Mouse (Mus musculus) kidney, postnatal 36 days (tissue): ENCODE data around the gene Pacrg.

Experiments used
- DNase-seq, 2 experiments: peaks; one replicate each; pipeline ENCODE4 v3.0.0; 2021 to 2022; ENCODE audit warnings: mixed read lengths in 2 of 2

Pacrg gene

DNA sequence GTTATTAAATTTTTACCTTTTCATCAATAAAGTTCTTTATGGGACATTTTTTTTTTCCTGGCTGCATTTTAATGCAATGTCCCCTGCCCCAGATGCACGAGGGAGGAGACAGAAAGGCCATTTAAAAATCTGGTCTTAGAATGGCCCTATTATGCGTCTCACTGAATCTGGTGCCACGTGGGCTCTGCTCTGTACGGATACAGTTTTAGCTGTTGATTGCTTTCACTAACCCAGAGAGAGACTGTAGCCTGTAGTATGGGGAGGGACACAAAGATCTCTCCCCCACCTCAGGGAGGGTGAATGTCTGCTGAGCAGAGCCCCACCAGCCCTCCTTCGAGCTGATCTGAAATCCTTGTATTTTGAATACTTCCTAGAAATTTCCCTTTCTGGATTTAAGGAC is 441.2 kb downstream of the Pacrg start:
- DNase-seq: no peak

- DNase-seq: no peak
Observed at GRCm38 (mm10) chr17:10397924-10398627, 442.0 kb downstream of the Pacrg start.

DNA sequence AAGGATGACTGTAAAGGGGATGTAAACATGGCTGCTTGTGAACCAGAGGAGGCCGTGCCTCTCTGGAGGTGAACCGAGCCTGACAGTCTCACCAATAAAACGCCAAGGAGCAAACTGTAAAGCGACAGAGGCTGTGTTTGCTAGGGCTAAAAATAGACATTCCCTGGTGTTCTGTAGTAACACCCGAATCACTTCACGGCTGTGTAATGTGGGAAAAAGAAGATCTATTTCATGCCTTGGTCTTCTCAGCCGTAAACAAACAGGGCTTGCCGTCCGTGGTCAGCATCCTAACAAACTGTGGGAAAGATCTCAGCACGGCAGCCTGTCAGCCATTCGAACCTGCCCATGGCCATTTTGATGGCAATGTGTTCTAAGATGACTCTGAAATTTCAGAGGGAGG is 442.8 kb downstream of the Pacrg start:
- DNase-seq: no peak

DNA sequence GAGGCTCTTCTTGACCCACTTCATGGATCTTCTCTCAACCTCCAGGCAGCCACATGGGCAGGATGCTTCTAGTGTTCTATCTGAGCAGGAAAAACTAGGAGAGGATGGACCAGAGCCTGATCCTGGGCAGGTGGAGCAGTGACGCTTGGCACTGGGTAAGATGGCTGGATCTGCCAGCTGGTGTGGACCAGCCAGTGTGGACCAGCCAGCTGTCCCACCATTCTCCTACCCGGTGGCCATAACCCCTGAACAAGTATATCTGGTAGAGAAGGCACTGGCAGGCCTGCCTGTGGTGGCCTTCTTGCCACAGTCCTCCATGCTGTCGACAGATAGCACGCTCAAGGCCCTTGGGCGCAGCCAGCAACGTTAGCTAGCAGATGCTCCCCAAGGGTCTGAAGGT is 443.2 kb downstream of the Pacrg start:
- DNase-seq: no peak

DNA sequence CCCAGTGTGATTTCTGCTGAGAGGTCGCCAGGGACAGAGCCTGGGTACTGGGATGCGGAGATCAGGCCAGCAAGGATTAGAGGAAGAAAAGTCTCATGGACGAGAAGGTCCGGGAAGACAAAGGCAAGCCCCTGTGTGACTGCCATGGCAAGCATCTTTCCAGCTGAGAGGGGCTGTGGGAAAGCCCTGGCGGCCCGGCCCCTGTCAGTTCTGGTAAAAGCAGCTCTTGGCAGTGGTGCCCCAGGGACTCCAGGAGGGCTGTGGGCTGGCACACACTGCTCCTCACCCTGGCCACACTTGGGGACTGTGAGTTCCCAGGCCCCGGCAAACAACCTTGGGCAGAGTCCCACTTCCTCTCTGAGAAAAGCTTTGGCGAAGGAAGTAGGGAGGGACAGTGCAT is 445.3 kb downstream of the Pacrg start:
- no peak for DNase-seq

DNA sequence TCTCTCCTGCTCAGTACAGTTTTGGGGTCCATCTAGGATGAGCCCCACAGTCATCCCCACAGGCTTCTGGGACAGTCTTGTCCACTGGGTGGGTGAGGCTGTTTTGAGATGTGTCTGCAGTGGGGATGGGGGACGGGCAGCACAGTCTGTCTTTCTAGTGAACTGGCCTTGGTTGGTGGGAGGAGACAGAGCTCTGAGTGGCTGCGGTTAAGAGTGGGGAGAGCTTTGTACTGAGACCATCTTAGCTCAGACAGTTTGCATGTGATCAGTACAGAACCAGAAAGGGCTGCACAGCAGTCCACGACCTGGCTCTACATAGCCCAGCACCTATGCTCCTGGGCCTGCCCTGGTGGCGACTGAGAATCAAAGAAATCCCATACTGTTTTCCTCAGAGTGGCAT is 446.3 kb downstream of the Pacrg start:
- no peak for DNase-seq

DNA sequence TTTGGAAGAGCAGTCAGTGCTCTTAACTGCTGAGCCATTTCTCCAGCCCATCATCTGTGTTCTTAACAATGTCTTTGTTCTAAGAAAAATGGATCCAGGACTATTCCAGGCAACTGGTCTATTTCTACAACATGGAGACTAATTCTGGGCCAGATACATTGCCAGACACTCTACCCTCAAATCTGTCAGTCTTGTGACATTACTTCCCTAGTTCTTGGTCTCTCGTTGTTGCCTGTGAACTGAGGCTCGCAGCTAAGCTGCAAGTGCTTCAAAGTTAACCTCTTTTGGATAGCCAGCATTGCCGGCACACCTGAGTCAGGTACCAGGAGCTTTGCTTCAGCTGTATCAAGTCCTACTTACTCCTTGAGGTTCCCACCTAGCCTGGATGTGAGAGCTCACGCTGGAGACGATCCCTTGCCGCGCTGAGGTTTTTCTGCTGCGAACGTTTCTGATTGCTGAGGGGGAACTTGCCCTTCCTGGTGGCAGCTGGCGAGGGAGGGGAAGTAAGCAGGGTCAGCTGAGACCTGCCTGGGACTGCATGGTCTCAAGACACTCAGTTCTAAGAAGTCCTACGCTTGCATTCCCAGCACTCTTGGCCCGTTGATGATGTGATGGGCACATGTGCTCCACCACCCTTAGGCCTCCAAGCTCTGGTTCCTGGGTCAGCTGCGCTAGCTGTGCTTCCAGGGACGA is 447.6 kb downstream of the Pacrg start:
- DNase-seq: no peak

GRCm38 (mm10) chr17:10390232-10391172 is 449.6 kb downstream of the Pacrg start:
- DNase-seq: peak; percentile 63 to 79

GRCm38 (mm10) chr17:10389740-10390139 is 450.4 kb downstream of the Pacrg start:
- no peak for DNase-seq

- DNase-seq: no peak
Observed at GRCm38 (mm10) chr17:10386548-10386947, 453.6 kb downstream of the Pacrg start.

DNA sequence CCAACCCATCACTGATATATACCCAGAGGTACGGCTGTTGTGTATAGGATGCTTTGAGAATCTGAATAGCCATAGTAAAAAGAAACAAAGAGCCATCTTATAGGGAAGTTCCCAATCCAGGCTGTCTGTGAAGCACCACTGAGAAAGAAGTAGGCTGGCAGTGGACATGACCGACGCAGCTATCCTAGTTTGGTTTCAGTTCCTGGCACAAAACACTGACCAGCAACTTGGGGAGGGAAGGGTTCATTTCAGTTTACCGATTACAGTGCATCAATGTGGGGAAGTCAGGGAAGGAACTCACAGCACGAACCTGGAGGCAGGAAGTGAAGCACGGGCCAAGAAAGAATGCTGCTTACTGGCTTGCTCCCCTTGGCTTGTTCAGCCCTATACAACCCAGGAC is 456.7 kb downstream of the Pacrg start:
- no peak for DNase-seq

DNA sequence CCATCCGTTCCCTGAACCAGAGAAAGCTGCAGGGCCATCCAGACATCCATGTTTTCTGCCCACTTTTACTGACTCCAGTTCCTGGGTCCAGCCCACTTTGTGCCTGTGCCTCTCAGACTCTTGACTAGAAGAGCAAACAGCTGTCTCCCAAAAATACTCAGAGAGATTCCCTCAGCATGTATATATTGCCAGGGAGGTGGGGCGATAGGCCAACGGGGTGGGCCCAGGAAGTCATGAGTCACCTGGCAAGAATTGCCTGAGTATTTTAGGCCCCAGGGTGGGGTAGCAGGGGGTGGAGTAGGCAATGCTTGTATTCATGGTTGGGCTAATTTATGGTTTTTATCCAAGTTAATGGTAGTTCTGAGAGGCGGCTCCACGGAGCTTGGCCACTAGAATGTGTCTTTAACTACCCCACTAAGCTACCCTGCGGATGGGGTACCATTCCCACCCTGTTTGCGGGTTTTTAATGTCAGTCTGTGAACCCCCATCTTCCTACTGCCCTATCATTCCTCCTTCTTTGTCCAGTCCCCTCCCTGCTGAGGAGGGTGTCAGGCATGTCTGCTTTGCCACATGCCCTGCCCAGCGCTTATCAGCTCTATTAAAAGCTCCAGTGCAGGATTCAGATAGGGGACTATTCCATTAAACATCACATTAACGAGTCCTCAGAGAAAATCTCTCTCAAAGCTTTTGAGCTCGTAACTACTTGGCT is 461.5 kb downstream of the Pacrg start:
- DNase-seq: no peak

- no peak for DNase-seq
Observed at GRCm38 (mm10) chr17:10377606-10378005, 462.5 kb downstream of the Pacrg start.

DNA sequence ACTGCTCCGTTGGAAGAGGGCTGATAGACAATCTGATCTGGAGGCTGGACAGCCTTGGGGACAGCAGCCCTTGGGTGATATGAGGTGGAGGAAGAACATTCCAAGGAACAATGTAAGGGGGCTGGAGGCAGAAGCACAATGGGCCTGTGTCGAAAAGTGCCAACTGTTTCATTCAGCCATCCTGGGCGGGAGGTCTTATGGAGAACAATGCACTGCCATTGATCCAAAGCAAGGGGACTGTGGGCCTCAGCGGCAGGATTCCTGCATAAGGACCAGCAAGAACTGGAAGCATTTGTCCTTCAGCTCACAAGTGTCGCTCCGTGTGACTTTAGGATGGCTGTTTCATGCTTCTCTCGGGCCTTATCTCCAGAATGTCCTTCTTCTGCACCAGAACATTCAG is 465.8 kb downstream of the Pacrg start:
- DNase-seq: no peak

DNA sequence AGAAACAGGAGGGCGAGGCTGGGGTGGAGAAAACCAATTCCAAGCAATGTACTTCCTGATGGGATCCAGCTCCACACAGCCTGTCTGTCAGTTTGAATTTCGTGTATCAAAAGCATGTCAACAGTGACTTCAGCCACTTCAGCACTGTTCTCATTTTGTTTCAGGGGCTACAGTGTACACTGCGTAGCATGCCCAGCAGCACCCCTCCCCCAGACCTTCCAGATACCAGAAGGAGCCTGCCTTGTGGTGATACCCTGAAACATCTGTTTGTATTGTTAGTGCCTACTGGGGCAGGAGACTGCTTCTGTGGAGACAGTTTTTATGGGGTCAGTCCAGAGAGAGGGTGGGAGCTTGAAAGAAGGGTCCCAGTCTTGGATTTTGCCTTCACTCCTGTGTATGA is 466.4 kb downstream of the Pacrg start:
- DNase-seq: no peak

DNA sequence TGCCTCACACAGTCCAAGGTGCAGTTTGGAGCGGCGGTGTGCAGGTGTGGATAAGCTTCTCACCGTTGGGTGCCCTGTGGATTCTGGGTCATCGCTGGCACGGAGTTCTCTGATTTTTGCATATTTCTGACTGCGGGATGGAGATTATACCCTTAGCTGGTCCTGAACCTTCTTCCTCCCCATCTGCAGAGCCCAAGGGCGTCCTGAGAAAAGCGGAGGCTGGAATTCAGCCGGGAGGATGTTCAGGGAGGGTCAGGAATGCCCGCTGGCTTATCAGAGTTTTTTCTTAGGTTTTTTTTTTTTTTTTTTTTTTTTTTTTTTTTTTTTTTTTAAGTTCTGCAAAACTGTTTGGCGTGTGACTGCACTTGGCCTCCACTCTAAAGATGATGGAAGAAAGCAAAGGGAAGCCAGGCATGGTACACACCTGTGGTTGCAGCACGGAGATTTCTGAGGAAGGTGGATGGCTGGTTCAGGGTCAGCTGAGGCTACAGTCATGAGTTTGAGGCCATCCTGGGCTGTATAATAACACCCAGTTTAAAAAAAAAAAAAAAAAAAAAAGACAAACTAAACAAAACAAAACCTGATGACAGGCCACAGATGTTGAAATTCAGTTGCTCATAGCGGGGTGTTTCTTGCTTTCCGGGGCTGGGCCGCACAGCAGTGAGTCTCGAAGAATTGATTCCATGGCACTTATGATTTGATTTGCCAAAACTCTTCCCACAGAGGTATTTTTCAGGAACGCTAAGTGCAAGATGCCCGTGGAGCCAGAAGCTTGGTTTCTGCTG is 467.9 kb downstream of the Pacrg start:
- DNase-seq: peak in 1 of 2 experiments; percentile 26

GRCm38 (mm10) chr17:10371472-10371871 is 468.6 kb downstream of the Pacrg start:
- DNase-seq: no peak

DNA sequence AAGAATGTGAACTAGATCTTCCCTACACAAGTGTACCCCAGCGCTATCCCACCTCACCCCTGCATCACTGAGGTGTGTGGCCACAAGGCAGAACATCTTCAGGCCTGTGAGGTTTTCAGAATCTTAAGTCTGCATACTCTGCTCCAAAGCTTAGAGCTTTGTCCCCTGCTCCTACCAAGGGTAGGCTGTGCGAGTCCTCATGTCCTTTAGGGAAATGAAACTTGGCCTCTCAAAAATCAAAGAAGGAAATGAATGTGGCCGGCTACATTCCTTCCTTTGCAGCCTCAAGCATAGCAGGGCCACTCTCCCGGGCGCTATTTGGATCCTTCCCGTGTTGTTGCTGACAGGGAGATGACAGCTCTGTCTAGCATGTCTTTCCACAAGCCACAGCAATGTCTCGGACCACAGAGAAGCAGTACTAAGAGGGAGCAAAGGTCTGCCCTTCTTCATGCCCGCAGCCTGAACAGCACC is 469.4 kb downstream of the Pacrg start:
- DNase-seq: no peak

- DNase-seq: no peak
Observed at GRCm38 (mm10) chr17:10369961-10370659, 470.0 kb downstream of the Pacrg start.

- DNase-seq: peak in 1 of 2 experiments; percentile 35
Observed at GRCm38 (mm10) chr17:10367044-10367443, 473.1 kb downstream of the Pacrg start.

GRCm38 (mm10) chr17:10366577-10366976 is 473.5 kb downstream of the Pacrg start:
- no peak for DNase-seq
